In genomic region chr4:135151111-135151987, GRCm38 (mm10) we compare ENCODE assay signal across 10 mouse cellular contexts. TPM values are rescaled to one million over a fixed set of nuclear protein-coding genes. Genes with fewer than 3 reads are reported as not detected.
A peak's percentile ranks its signal among the peaks of the same experiment; 100 is the strongest.
DNase-seq lines count a peak whose midpoint lies in the region; ATAC-seq and TF ChIP-seq lines count a peak whose summit lies in the region.
"Had no signal": no experiment of that assay in that cellular context is flagged by ENCODE, and none has a peak within 500 bp of the region (broad histone marks: within the 10 kb centered on the region; RNA-seq: fewer than 3 reads in every experiment).

No protein-coding gene starts in this region.

- no peak for ATAC-seq in heart, postnatal 0 days (ENCODE audit: insufficient read depth, low read depth)
- ATAC-seq in midbrain, embryonic 16.5 days: no peak

- no peak overlapping the region for H3K9ac ChIP-seq in heart, postnatal 0 days (replicated peaks; ENCODE audit: low read depth, low read length)
- no peak overlapping the region for H3K9ac ChIP-seq in midbrain, embryonic 16.5 days (ENCODE audit: low read depth, low read length)
- H3K9ac ChIP-seq: forebrain, embryonic 15.5 days; hindbrain, embryonic 13.5 days had no signal

- no peaks in the 10 kb centered on the region for H3K9me3 ChIP-seq in heart, postnatal 0 days (replicated peaks; ENCODE audit: control insufficient read depth, low read length)
- no peaks in the 10 kb centered on the region for H3K9me3 ChIP-seq in heart, embryonic 10.5 days
- no peaks in the 10 kb centered on the region for H3K9me3 ChIP-seq in midbrain, embryonic 10.5 days (replicated peaks)
- H3K9me3 ChIP-seq in midbrain, embryonic 16.5 days (replicated peaks; ENCODE audit: control insufficient read depth, low read length, poor library complexity, severe bottlenecking): no peaks in the 10 kb centered on the region
- H3K9me3 ChIP-seq in limb, embryonic 10.5 days (replicated peaks): no peaks in the 10 kb centered on the region
- H3K9me3 ChIP-seq: forebrain, embryonic 15.5 days; hindbrain, embryonic 13.5 days had no signal

- no peak for TF ChIP-seq CTCF in heart, postnatal 0 days (IDR thresholded peaks at IDR 0.05; ENCODE audit: low read depth)

- TF ChIP-seq EP300 in heart, postnatal 0 days (IDR thresholded peaks at IDR 0.05; ENCODE audit: low read depth): no peak

- no peak overlapping the region for H3K4me2 ChIP-seq in heart, postnatal 0 days (ENCODE audit: low read depth, low read length)
- H3K4me2 ChIP-seq in midbrain, embryonic 16.5 days (ENCODE audit: low read length): no peak overlapping the region

- H3K27ac ChIP-seq in heart, postnatal 0 days (ENCODE audit: low read depth): no peak overlapping the region
- no peak overlapping the region for H3K27ac ChIP-seq in heart, embryonic 10.5 days
- no peak overlapping the region for H3K27ac ChIP-seq in midbrain, embryonic 10.5 days (replicated peaks)
- H3K27ac ChIP-seq in midbrain, embryonic 16.5 days (ENCODE audit: low read length): no peak overlapping the region
- H3K27ac ChIP-seq in limb, embryonic 10.5 days: 0 out of 2 replicates have a peak overlapping the region, but pooled peaks have one; percentile 69
- H3K27ac ChIP-seq: forebrain, embryonic 15.5 days; hindbrain, embryonic 13.5 days had no signal

- peaks cover 100% of the 10 kb centered on the region for H3K27me3 ChIP-seq in heart, postnatal 0 days (ENCODE audit: control insufficient read depth, insufficient read depth, low read length)
- peaks cover 99% of the 10 kb centered on the region for H3K27me3 ChIP-seq in heart, embryonic 10.5 days (ENCODE audit: insufficient read depth, poor library complexity, severe bottlenecking)
- H3K27me3 ChIP-seq in midbrain, embryonic 10.5 days (ENCODE audit: low read depth, poor library complexity, severe bottlenecking): peaks cover 100% of the 10 kb centered on the region
- peaks cover 70% of the 10 kb centered on the region for H3K27me3 ChIP-seq in midbrain, embryonic 16.5 days (ENCODE audit: control insufficient read depth, insufficient read depth, low read depth, low read length)
- H3K27me3 ChIP-seq in limb, embryonic 10.5 days (ENCODE audit: low read depth, poor library complexity, severe bottlenecking): peaks cover 100% of the 10 kb centered on the region
- no peaks in the 10 kb centered on the region for H3K27me3 ChIP-seq in splenic B cell, adult 2 months (ENCODE audit: control insufficient read depth, insufficient read depth, low read length, poor library complexity, severe bottlenecking)

- H3K4me1 ChIP-seq in heart, postnatal 0 days (ENCODE audit: control insufficient read depth, insufficient read depth): no peaks in the 10 kb centered on the region
- H3K4me1 ChIP-seq in heart, embryonic 10.5 days: peaks cover 41% of the 10 kb centered on the region
- peaks cover 34% of the 10 kb centered on the region for H3K4me1 ChIP-seq in midbrain, embryonic 10.5 days
- H3K4me1 ChIP-seq in midbrain, embryonic 16.5 days (ENCODE audit: control insufficient read depth, insufficient read depth, low read length): peaks cover 4% of the 10 kb centered on the region; the same call in 1 of the 2 replicates
- peaks cover 82% of the 10 kb centered on the region for H3K4me1 ChIP-seq in limb, embryonic 10.5 days

- H3K36me3 ChIP-seq in heart, postnatal 0 days (replicated peaks; ENCODE audit: control insufficient read depth, insufficient read depth, low read length): no peaks in the 10 kb centered on the region
- no peaks in the 10 kb centered on the region for H3K36me3 ChIP-seq in heart, embryonic 10.5 days
- no peaks in the 10 kb centered on the region for H3K36me3 ChIP-seq in midbrain, embryonic 10.5 days
- no peaks in the 10 kb centered on the region for H3K36me3 ChIP-seq in midbrain, embryonic 16.5 days (ENCODE audit: control insufficient read depth, insufficient read depth, low read length)
- H3K36me3 ChIP-seq in limb, embryonic 10.5 days: no peaks in the 10 kb centered on the region
- peaks cover 3% of the 10 kb centered on the region for H3K36me3 ChIP-seq in splenic B cell, adult 2 months (ENCODE audit: control insufficient read depth, insufficient read depth, low read length, poor library complexity, severe bottlenecking)
- H3K36me3 ChIP-seq: forebrain, embryonic 15.5 days; hindbrain, embryonic 13.5 days had no signal

- DNase-seq in heart, postnatal 0 days (ENCODE audit: low spot score): peak; percentile 5
- DNase-seq in heart, embryonic 10.5 days (ENCODE audit: low spot score): no peak
- peak; percentile 45 for DNase-seq in midbrain, embryonic 10.5 days (ENCODE audit: low spot score)
- peak; percentile 67 for DNase-seq in limb, embryonic 10.5 days (ENCODE audit: low spot score)
- DNase-seq in splenic B cell, adult 2 months (ENCODE audit: low read depth, low spot score): peak; percentile 12
- DNase-seq in left cerebral cortex, adult 11 months (ENCODE audit: low spot score): no peak
- no peak for DNase-seq in adipocyte (ENCODE audit: low spot score)

- 12% methylated on average over 34 of the region's 34 CpGs for WGBS in heart, postnatal 0 days
- 6% methylated on average over 34 of the region's 34 CpGs for WGBS in heart, embryonic 10.5 days
- 3% methylated on average over 34 of the region's 34 CpGs for WGBS in midbrain, embryonic 10.5 days
- 5% methylated on average over 34 of the region's 34 CpGs for WGBS in midbrain, embryonic 16.5 days
- 4% methylated on average over 34 of the region's 34 CpGs for WGBS in limb, embryonic 10.5 days

- H3K4me3 ChIP-seq in heart, postnatal 0 days (ENCODE audit: low read depth, low read length): no peak overlapping the region
- H3K4me3 ChIP-seq in heart, embryonic 10.5 days: no peak overlapping the region
- H3K4me3 ChIP-seq in midbrain, embryonic 10.5 days: no peak overlapping the region
- H3K4me3 ChIP-seq in midbrain, embryonic 16.5 days (ENCODE audit: low read depth, low read length): no peak overlapping the region
- H3K4me3 ChIP-seq in limb, embryonic 10.5 days: peak overlapping the region; percentile 47; the same call in 1 of the 2 replicates

RNA-seq across cellular contexts. Expression of gene Runx3, which starts 30.9 kb away (rescaled TPM):
- 0.11 and 0.15 TPM in 2 replicates for total RNA-seq in heart, postnatal 0 days (2014; rRNA removed; ENCODE audit: low replicate concordance)
- 0.04 and 0.07 TPM in 2 replicates for polyA plus RNA-seq in heart, postnatal 0 days (2015; fragmentation: Nextera tagmentation; extraction: Ambion mirVana)
- polyA plus RNA-seq in heart, embryonic 10.5 days (2016; fragmentation: Nextera tagmentation; extraction: Ambion mirVana): 0.05 TPM in 1 of 2 replicates, not detected in the other
- 0.04 TPM in 2 replicates for polyA plus RNA-seq in midbrain, embryonic 10.5 days (2016; fragmentation: Nextera tagmentation; extraction: Ambion mirVana)
- not detected in 2 replicates for polyA plus RNA-seq in midbrain, embryonic 16.5 days (2015; fragmentation: Nextera tagmentation; extraction: Ambion mirVana)
- polyA plus RNA-seq in limb, embryonic 10.5 days (2016; fragmentation: Nextera tagmentation; extraction: Ambion mirVana): 0.05 and 0.08 TPM in 2 replicates
- polyA plus RNA-seq: forebrain, embryonic 15.5 days had no signal

Comparison
In these comparisons a context has a peak if more than half of its experiments do, and no peak if none do; other contexts are left out.
1. DNase-seq: peak in heart, postnatal 0 days (single experiment), midbrain, embryonic 10.5 days (single experiment), limb, embryonic 10.5 days (single experiment) and splenic B cell, adult 2 months (single experiment); none in heart, embryonic 10.5 days (single experiment), left cerebral cortex, adult 11 months (single experiment) and adipocyte (single experiment).